Mouse (Mus musculus) c-Kit-positive CD71-positive TER-119-positive erythroid progenitor cells, embryonic 14.5 days (primary cell): ENCODE results near the gene Rab11fip2.

Source experiments
- DNase-seq: peaks from one replicate; pipeline ENCODE4 v3.0.0-alpha.2; 2013; ENCODE audit warnings: low spot score

Rab11fip2 gene

DNA sequence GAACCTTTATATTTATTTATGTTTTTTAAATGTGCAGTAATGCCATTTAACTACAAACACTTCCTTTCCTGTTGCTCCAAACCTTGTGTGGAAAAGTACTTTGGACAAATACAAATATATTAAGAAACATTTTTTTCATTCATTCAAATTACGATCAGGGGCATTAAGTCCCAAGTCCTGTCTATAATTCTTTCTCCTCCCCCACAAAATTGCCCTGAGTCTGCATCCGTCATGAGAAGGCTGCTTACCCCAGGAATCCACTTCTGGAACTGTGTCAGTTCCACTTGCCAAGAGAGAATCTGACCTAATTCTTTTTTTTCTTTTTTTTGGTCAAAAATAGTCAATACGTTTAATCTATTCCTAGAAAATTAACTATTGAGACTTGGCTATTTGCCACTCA, 90.4 kb downstream of the Rab11fip2 start:
- DNase-seq: no peak
